Mouse (Mus musculus) liver, postnatal 0 days (tissue): Measurements from ENCODE around the gene Pde4dip.

ENCODE experiments used
- CTCF ChIP-seq: sonication (generic); IDR thresholded peaks from 2 replicates; pipeline ENCODE4 v1.5.1; 2016; ENCODE audit warnings: antibody characterized with exemption, low read depth
- EP300 ChIP-seq: IDR thresholded peaks from 2 replicates; pipeline ENCODE4 v1.6.1; 2016; ENCODE audit warnings: antibody characterized with exemption, low read depth, mild to moderate bottlenecking

- TF ChIP-seq CTCF (no peak), EP300 (no peak)
These were observed 29.1 kb downstream of the Pde4dip start for GRCm38 (mm10) chr3:97859400-97859799.
